Mouse (Mus musculus): ENCODE results near the gene Gm17364.
A peak's percentile ranks its signal among the peaks of the same experiment; 100 is the strongest.
"Not testable (repeated sequence)": the region's sequence is repeated elsewhere in the genome, so short reads cannot be mapped to it uniquely, and the experiment has no call there.

Gene Gm17364

DNA sequence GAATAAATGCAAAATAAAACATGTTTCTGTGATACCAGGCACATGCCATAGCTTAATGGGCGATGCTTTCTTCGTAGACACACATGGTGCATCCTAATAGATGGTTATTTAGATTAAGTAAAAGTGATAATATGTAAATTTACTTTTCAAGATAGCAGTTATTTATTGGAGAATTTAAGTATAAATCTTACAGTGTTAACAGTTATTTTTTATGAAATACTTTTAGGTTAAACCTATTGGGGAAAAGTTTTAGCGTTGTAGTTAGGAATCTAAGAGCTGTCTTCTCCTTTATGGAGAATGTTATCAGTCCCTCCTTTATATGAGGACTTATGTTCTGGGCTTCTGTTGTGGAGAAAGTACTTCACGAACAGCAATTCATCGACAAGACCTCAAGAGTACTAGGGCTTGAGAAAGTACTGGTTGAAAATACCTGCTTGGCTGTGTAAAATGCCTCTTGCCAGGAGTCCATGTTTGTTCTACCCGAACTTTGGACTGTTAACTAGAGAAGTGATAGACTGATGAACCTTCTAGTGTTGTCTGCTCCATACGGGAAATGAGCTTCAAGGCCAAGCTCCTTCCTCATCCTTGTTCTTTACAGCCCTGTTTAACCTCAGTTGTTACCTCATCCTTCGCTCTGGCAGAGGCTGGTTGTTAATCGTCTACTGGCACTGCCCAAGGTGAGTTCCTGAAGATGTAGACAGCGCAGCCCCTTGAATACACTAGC is at the start of gene Gm17364:
Gm17364 (minus strand) TSS at position 51 of the 724 bp plus-strand sequence.
- no peak for DNase-seq (ENCODE audit: low spot score in 2 of 2)

- DNase-seq (ENCODE audit: low spot score in 2 of 2) = no peak
Observed at GRCm38 (mm10) chr13:41321433-41321832, 47.7 kb upstream of the Gm17364 start.

GRCm38 (mm10) chr13:41320749-41321148 is 47.0 kb upstream of the Gm17364 start:
- no peak for DNase-seq (ENCODE audit: low spot score in 2 of 2)

DNA sequence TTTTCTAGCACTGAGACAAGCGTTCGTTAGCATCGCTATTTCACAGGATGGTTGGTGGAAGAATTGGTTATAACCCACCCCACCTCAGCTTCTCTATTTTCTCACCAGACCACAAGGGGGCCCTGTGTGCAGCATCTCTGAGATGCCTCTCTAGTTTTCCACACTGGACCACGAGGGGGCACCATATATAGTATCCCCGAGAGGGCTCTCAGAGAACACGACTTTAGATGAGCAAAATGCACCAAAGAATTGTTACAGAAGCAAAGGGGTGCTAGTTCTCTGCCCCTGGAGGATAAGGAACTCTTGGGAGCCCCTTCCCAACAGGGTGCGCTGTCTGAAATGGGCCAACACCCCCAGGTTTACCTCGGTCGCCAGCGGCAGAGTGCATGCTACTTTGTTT is 28.9 kb upstream of the Gm17364 start:
- DNase-seq (ENCODE audit: low spot score in 2 of 2) = peak; percentile 79 to 81

DNA sequence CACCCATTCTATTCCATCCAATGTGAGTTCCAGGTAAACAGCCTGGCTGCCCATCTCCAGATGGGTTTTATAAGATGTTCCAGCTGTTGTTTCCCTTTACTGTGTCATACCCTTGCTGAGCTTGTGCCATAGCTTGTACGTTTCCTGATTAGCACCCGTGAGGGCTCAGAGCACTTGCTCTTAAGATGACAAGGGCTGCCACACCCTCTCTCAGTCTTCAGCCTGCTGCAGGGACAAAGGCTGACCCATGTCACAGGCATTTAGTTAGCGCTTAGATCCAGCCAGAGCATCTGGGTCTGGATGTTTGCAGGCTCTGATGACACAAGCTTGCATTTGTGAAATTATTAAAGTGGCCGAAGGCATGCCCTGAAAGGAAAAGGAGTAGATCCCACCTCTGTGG is 26.3 kb upstream of the Gm17364 start:
- DNase-seq (ENCODE audit: low spot score in 2 of 2) = no peak

DNA sequence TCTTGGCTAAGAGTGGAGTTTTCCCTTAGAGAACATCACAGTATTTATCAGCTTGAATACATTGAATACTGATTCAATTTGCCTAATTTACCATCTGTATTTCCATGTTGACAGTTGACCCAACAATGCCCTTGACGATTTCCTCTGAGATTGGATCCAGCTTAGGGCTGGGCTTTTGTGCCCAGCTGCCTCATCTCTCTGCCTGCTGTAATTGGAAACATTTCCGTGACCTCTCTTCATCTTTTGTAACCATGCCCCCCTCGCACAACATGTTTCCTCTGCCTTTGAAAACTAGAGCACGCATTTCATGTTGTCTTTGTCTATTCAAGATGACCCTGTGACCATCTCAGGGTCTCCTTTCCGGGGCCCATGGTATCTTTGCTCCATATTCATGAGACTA is 25.2 kb upstream of the Gm17364 start:
- no peak for DNase-seq (ENCODE audit: low spot score in 2 of 2)

DNA sequence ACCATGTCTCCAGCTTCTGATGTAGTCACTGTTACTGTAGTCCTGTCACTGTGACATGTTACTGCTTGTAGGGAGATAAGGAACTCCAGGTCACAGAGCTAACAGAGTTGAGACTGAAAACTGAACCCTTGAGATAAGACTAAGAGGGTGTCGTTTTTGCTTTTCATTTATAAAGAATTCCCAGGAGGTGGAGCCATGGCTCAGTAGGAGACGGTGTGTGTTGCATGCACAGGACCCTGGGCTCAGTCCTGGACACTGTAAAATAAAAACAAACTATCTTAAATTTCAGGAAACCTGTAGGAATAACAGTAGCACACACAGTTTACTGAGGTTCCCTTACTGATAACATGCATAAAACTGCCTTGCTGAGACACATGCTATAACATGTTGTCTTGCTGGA is 24.8 kb upstream of the Gm17364 start:
- DNase-seq (ENCODE audit: low spot score in 2 of 2) = no peak

DNA sequence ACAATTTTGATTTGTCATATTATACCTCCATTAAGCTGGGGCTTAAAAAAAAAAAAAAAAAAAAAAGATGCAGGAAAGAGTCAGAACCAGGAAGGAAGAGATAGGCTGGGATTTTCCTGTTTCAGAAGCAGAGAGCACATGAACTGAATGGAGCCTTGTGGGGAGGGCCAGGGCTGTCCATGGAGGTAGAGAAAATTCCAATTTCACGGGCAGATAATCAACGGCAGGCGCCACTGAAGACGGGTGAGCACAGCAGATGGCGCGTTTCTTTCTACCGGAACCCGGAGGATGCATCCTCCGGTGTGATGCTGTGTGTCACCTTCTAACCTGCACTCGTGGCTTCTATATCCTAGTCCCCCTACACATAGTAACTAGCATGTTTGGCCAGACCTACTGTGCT is 22.6 kb upstream of the Gm17364 start:
- DNase-seq (ENCODE audit: low spot score in 2 of 2) = no peak

GRCm38 (mm10) chr13:41295886-41296285 is 22.1 kb upstream of the Gm17364 start:
- no peak for DNase-seq (ENCODE audit: low spot score in 2 of 2)

- DNase-seq (ENCODE audit: low spot score in 2 of 2) = no peak
Observed at GRCm38 (mm10) chr13:41293595-41293994, 19.8 kb upstream of the Gm17364 start.

- no peak for DNase-seq (ENCODE audit: low spot score in 2 of 2)
Observed at GRCm38 (mm10) chr13:41291466-41291974, 17.7 kb upstream of the Gm17364 start.

GRCm38 (mm10) chr13:41286285-41286684 is 12.5 kb upstream of the Gm17364 start:
- DNase-seq (ENCODE audit: low spot score in 2 of 2) = no peak

- no peak for DNase-seq (ENCODE audit: low spot score in 2 of 2)
Observed at GRCm38 (mm10) chr13:41285448-41285847, 11.7 kb upstream of the Gm17364 start.

GRCm38 (mm10) chr13:41283256-41283655 is 9.5 kb upstream of the Gm17364 start:
- DNase-seq (ENCODE audit: low spot score in 2 of 2) = peak; percentile 84

DNA sequence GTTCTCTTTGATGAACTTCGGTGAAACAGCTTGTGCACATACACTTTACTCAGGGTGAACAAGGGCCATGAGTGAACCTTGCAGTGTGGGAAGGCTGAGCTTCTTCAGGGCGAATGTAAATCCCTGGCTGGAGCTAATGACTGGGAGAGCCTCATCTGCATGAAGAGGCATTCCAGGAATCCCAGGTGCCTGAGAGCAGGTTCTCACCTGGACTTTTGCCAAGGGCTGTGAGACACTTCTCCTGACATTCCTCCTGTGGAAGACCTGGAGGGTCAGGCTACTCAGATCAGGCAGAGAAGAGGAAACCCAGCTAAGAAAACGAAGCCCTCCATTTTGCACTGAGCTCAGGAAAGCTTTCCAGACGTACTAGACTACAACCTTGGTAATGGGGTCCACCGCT is 6.9 kb upstream of the Gm17364 start:
- DNase-seq (ENCODE audit: low spot score in 2 of 2) = no peak

- DNase-seq (ENCODE audit: low spot score in 2 of 2) = peak; percentile 53 to 67
Observed at GRCm38 (mm10) chr13:41267827-41268408, 5.9 kb downstream of the Gm17364 start.

DNA sequence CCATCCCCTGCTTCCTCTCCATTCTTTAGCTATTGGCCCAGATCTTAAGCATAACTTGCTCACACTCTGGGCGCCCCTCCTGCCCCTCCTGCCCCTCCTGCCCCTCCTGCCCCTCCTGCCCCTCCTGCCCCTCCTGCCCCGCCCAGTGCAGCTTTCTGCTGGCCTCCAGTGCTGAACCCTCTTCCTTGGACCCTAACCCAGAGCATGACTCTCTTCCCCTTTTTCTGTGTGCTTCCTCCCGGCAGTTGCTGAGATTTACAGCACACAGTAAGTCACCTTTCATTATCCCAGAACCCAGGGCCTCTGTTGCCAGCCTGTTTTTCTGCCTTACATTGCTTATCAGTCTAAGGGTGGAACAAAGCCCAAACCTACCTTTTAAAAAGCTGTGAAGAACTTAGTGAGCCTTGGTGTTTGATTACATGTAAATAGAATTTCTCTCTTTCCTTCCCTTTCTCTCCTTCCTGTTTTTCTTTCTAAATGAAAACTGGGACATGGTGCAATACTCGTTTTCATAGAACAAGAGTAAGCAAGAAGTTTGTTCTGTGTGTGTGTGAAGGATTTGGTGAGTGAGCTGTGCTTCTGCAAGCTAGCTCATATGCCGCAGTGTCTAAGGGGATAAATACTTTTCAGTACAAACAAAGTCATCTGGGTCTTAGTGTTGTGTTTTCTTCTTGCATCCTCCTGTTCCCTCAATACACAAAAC is 10.3 kb downstream of the Gm17364 start:
- no peak for DNase-seq (ENCODE audit: low spot score in 2 of 2)

DNA sequence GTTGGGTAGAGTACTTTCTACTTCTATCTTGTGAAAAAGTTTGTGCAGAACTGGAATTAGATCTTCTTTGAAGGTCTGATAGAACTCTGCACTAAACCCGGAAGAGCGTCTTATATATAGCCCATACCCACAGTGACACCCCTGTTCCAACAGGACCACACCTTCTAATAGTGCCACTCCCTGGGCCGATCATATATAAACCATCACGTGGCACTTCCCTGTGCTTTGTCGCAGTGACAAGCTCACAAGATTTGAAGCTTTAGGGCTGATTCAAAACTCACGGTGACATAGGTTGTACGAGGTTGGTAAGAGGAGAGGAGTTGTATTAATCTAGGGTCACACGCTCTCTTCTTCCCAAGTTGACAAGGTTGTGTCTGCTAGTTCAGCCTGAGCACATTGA is 12.2 kb downstream of the Gm17364 start:
- not testable (repeated sequence) for DNase-seq (ENCODE audit: low spot score in 2 of 2)

DNA sequence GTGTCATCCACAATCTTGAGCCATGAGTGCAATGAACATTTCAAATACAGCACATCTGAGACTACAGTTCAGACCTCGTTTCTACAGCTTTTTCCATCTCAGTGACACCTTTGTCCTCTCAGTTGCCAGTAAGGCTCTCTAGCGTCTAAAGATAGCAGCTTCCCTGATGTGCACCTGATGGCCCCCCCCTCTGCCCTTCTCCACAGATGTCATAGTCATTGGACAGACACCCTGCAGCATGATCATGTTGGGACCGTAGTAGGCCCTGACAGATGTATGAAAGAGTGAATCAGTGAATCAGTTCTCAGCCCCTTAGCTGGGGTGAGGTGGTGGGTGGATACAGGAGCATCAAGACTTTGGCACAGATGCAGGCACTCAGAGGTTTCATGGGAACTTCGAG is 15.9 kb downstream of the Gm17364 start:
- DNase-seq (ENCODE audit: low spot score in 2 of 2) = no peak

DNA sequence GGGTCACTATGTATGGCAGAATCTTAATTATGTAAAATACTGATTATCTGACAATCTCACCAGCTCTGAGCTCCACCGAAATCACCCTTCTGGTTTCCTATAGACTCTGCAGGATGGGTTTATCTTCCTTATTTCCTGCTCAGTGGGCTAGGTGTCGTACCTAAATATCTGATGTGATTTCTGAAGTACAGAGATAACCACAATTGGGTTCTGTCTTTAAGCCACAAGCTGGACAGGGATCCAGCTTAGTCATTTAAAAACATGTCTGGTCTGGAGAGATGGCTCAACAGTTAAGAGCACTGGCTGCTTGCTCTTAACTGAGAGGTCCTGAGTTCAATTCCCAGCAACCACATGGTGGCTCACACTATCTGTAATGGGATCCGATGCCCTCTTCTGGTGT is 16.8 kb downstream of the Gm17364 start:
- DNase-seq (ENCODE audit: low spot score in 2 of 2) = no peak

GRCm38 (mm10) chr13:41256126-41256525 is 17.7 kb downstream of the Gm17364 start:
- no peak for DNase-seq (ENCODE audit: low spot score in 2 of 2)

- no peak for DNase-seq (ENCODE audit: low spot score in 2 of 2)
Observed at GRCm38 (mm10) chr13:41252736-41253135, 21.0 kb downstream of the Gm17364 start.

- no peak for DNase-seq (ENCODE audit: low spot score in 2 of 2)
Observed at GRCm38 (mm10) chr13:41252141-41252540, 21.6 kb downstream of the Gm17364 start.
